Mouse (Mus musculus): ENCODE measurements around the gene Tmem53.

- TF ChIP-seq CTCF (IDR thresholded peaks at IDR 0.05; ENCODE audit: control insufficient read depth, insufficient read depth, insufficient replicate concordance, low read depth, low read length): no peak
- TF ChIP-seq POLR2A (IDR thresholded peaks at IDR 0.05; ENCODE audit: control insufficient read depth, low read depth, low read length): no peak
Measured at GRCm38 (mm10) chr4:117272459-117272858, 20.7 kb downstream of the Tmem53 start.
